Mouse (Mus musculus): ENCODE data around the gene Cer1. TPM values are rescaled to one million over a fixed set of nuclear protein-coding genes. Genes with fewer than 3 reads are reported as not detected.

Cer1 gene
- not detected in 2 replicates for polyA plus RNA-seq (2015; fragmentation: Nextera tagmentation; extraction: Ambion mirVana)

GRCm38 (mm10) chr4:82884636-82885534, at the start of gene Cer1:
Gene Cer1 (minus strand): TSS chr4:82885148.
- Histone ChIP-seq H3K27ac (no peak within 1 kb of the TSS), H3K4me2 (no peak within 1 kb of the TSS), H3K27me3 (no peaks in the 10 kb centered on the region), H3K4me3 (replicated peaks) (no peak within 1 kb of the TSS), H3K36me3 (no peaks in the 10 kb centered on the region), H3K4me1 (replicated peaks) (no peaks in the 10 kb centered on the region), H3K9ac (no peak within 1 kb of the TSS), H3K9me3 (replicated peaks) (no peaks in the 10 kb centered on the region)
- WGBS (ENCODE audit: insufficient replicate concordance), result 62% methylated on average over 19 of the region's 19 CpGs
- no peak for ATAC-seq (ENCODE audit: low read depth)
- no peak for DNase-seq

GRCm38 (mm10) chr4:82934308-82934707, 49.4 kb upstream of the Cer1 start:
- DNase-seq (no peak), ATAC-seq (ENCODE audit: low read depth) (no peak)
- Histone ChIP-seq H3K4me3 (replicated peaks) (no peak overlapping the region), H3K36me3 (no peaks in the 10 kb centered on the region), H3K27ac (no peak overlapping the region), H3K4me1 (replicated peaks) (no peaks in the 10 kb centered on the region), H3K4me2 (no peak overlapping the region), H3K9me3 (replicated peaks) (no peaks in the 10 kb centered on the region), H3K9ac (no peak overlapping the region), H3K27me3 (no peaks in the 10 kb centered on the region)
- 13% methylated on average over 5 of the region's 5 CpGs for WGBS (ENCODE audit: insufficient replicate concordance)

GRCm38 (mm10) chr4:82933698-82934210, 48.8 kb upstream of the Cer1 start:
- Histone ChIP-seq H3K9me3 (replicated peaks) (no peaks in the 10 kb centered on the region), H3K4me1 (replicated peaks) (no peaks in the 10 kb centered on the region), H3K27me3 (no peaks in the 10 kb centered on the region), H3K36me3 (no peaks in the 10 kb centered on the region), H3K4me3 (replicated peaks) (peak overlapping the region; percentile 25; the same call in 1 of the 2 replicates), H3K4me2 (peak overlapping the region; percentile 41), H3K27ac (no peak overlapping the region), H3K9ac (no peak overlapping the region)
- 11% methylated on average over 14 of the region's 14 CpGs for WGBS (ENCODE audit: insufficient replicate concordance)
- DNase-seq, result no peak
- ATAC-seq (ENCODE audit: low read depth), result no peak

- H3K9me3 ChIP-seq (replicated peaks), result no peaks in the 10 kb centered on the region
- H3K36me3 ChIP-seq, result no peaks in the 10 kb centered on the region
- WGBS (ENCODE audit: insufficient replicate concordance), result 65% methylated on average over 5 of the region's 5 CpGs
- no peak overlapping the region for H3K9ac ChIP-seq
- H3K27me3 ChIP-seq, result no peaks in the 10 kb centered on the region
- H3K4me2 ChIP-seq, result no peak overlapping the region
- ATAC-seq (ENCODE audit: low read depth) (no peak), DNase-seq (no peak)
- H3K27ac ChIP-seq, result no peak overlapping the region
- H3K4me3 ChIP-seq (replicated peaks), result no peak overlapping the region
- no peaks in the 10 kb centered on the region for H3K4me1 ChIP-seq (replicated peaks)
These were observed 45.1 kb upstream of the Cer1 start for GRCm38 (mm10) chr4:82930079-82930478.

- Histone ChIP-seq H3K4me3 (replicated peaks) (no peak overlapping the region), H3K4me1 (replicated peaks) (no peaks in the 10 kb centered on the region), H3K4me2 (no peak overlapping the region), H3K9ac (no peak overlapping the region), H3K9me3 (replicated peaks) (no peaks in the 10 kb centered on the region), H3K27me3 (no peaks in the 10 kb centered on the region), H3K36me3 (no peaks in the 10 kb centered on the region), H3K27ac (no peak overlapping the region)
- ATAC-seq (ENCODE audit: low read depth), result no peak
- DNase-seq, result no peak
- 32% methylated on average over 4 of the region's 4 CpGs for WGBS (ENCODE audit: insufficient replicate concordance)
These were observed 37.0 kb upstream of the Cer1 start for GRCm38 (mm10) chr4:82921962-82922361.

GRCm38 (mm10) chr4:82918625-82919024, 33.7 kb upstream of the Cer1 start:
- DNase-seq (no peak), ATAC-seq (ENCODE audit: low read depth) (no peak)
- no peak overlapping the region for H3K4me3 ChIP-seq (replicated peaks)
- no peaks in the 10 kb centered on the region for H3K9me3 ChIP-seq (replicated peaks)
- no peak overlapping the region for H3K27ac ChIP-seq
- WGBS (ENCODE audit: insufficient replicate concordance), result 27% methylated on average over 2 of the region's 2 CpGs
- no peaks in the 10 kb centered on the region for H3K36me3 ChIP-seq
- no peak overlapping the region for H3K4me2 ChIP-seq
- no peaks in the 10 kb centered on the region for H3K4me1 ChIP-seq (replicated peaks)
- no peak overlapping the region for H3K9ac ChIP-seq
- H3K27me3 ChIP-seq, result no peaks in the 10 kb centered on the region

- ATAC-seq (ENCODE audit: low read depth) (no peak), DNase-seq (no peak)
- Histone ChIP-seq H3K27me3 (no peaks in the 10 kb centered on the region), H3K9me3 (replicated peaks) (no peaks in the 10 kb centered on the region), H3K4me2 (no peak overlapping the region), H3K36me3 (no peaks in the 10 kb centered on the region), H3K9ac (no peak overlapping the region), H3K27ac (no peak overlapping the region), H3K4me3 (replicated peaks) (no peak overlapping the region), H3K4me1 (replicated peaks) (no peaks in the 10 kb centered on the region)
- WGBS (ENCODE audit: insufficient replicate concordance), result 73% methylated on average over 5 of the region's 5 CpGs
These were observed 31.7 kb upstream of the Cer1 start for GRCm38 (mm10) chr4:82916678-82917050.

GRCm38 (mm10) chr4:82916003-82916677, 31.2 kb upstream of the Cer1 start:
- Histone ChIP-seq H3K27me3 (no peaks in the 10 kb centered on the region), H3K4me3 (replicated peaks) (no peak overlapping the region), H3K4me2 (no peak overlapping the region), H3K4me1 (replicated peaks) (no peaks in the 10 kb centered on the region), H3K36me3 (no peaks in the 10 kb centered on the region), H3K27ac (no peak overlapping the region), H3K9me3 (replicated peaks) (no peaks in the 10 kb centered on the region), H3K9ac (no peak overlapping the region)
- DNase-seq (no peak), ATAC-seq (ENCODE audit: low read depth) (no peak)
- 56% methylated on average over 14 of the region's 14 CpGs for WGBS (ENCODE audit: insufficient replicate concordance)

- H3K9me3 ChIP-seq (replicated peaks), result no peaks in the 10 kb centered on the region
- no peak overlapping the region for H3K4me3 ChIP-seq (replicated peaks)
- no peaks in the 10 kb centered on the region for H3K27me3 ChIP-seq
- no peaks in the 10 kb centered on the region for H3K36me3 ChIP-seq
- DNase-seq (no peak), ATAC-seq (ENCODE audit: low read depth) (no peak)
- H3K4me2 ChIP-seq, result no peak overlapping the region
- no peak overlapping the region for H3K9ac ChIP-seq
- H3K4me1 ChIP-seq (replicated peaks), result no peaks in the 10 kb centered on the region
- WGBS (ENCODE audit: insufficient replicate concordance), result 64% methylated on average over 7 of the region's 7 CpGs
- no peak overlapping the region for H3K27ac ChIP-seq
These were observed 30.6 kb upstream of the Cer1 start for GRCm38 (mm10) chr4:82915576-82915975.

- DNase-seq (no peak), ATAC-seq (ENCODE audit: low read depth) (no peak)
- Histone ChIP-seq H3K27ac (no peak overlapping the region), H3K27me3 (no peaks in the 10 kb centered on the region), H3K4me3 (replicated peaks) (no peak overlapping the region), H3K4me1 (replicated peaks) (no peaks in the 10 kb centered on the region), H3K4me2 (no peak overlapping the region), H3K9me3 (replicated peaks) (no peaks in the 10 kb centered on the region), H3K9ac (no peak overlapping the region), H3K36me3 (no peaks in the 10 kb centered on the region)
- WGBS (ENCODE audit: insufficient replicate concordance), result 66% methylated on average over 11 of the region's 11 CpGs
These were observed 29.7 kb upstream of the Cer1 start for GRCm38 (mm10) chr4:82914601-82915143.

GRCm38 (mm10) chr4:82895227-82895626, 10.3 kb upstream of the Cer1 start:
- no peak overlapping the region for H3K4me3 ChIP-seq (replicated peaks)
- H3K4me2 ChIP-seq, result no peak overlapping the region
- H3K27ac ChIP-seq, result no peak overlapping the region
- H3K27me3 ChIP-seq, result no peaks in the 10 kb centered on the region
- no peak for DNase-seq
- WGBS (ENCODE audit: insufficient replicate concordance), result 72% methylated on average over 10 of the region's 10 CpGs
- no peaks in the 10 kb centered on the region for H3K36me3 ChIP-seq
- no peaks in the 10 kb centered on the region for H3K4me1 ChIP-seq (replicated peaks)
- H3K9me3 ChIP-seq (replicated peaks), result no peaks in the 10 kb centered on the region
- no peak for ATAC-seq (ENCODE audit: low read depth)
- no peak overlapping the region for H3K9ac ChIP-seq
